Mouse (Mus musculus) intestine, postnatal 0 days (tissue): Measurements from ENCODE around the gene Erlin1. TPM values are rescaled to one million over a fixed set of nuclear protein-coding genes. Genes with fewer than 3 reads are reported as not detected.

ENCODE experiments used
- ATAC-seq: fragments of 200-750 bp; cut with Nextera tagmentation; 2 replicates; pipeline ENCODE4 v1.8.0; 2017; ENCODE audit warnings: mild to moderate bottlenecking, moderate TSS enrichment, moderate library complexity
- H3K27ac ChIP-seq: fragments of 300-500 bp; sonication (generic); 2 replicates; pipeline ENCODE4 v1.5.1; 2014; ENCODE audit warnings: mild to moderate bottlenecking, low read depth, low read length, moderate library complexity
- H3K27me3 ChIP-seq: fragments of 300-500 bp; sonication (generic); replicated peaks from 2 replicates; pipeline ENCODE4 v1.6.1; 2014; ENCODE audit warnings: low read length, mixed read lengths; ENCODE audit not compliant: control insufficient read depth, insufficient read depth
- H3K36me3 ChIP-seq: fragments of 300-500 bp; sonication (generic); 2 replicates; pipeline ENCODE4 v1.6.1; 2014; ENCODE audit warnings: mild to moderate bottlenecking, moderate library complexity; ENCODE audit not compliant: control insufficient read depth, insufficient read depth
- H3K4me1 ChIP-seq: fragments of 300-500 bp; sonication (generic); replicated peaks from 2 replicates; pipeline ENCODE4 v1.6.1; 2014; ENCODE audit warnings: antibody characterized with exemption, low read length, mixed read lengths; ENCODE audit not compliant: control insufficient read depth, insufficient read depth
- H3K4me2 ChIP-seq: fragments of 300-500 bp; sonication (generic); replicated peaks from 2 replicates; pipeline ENCODE4 v1.6.1; 2014; ENCODE audit warnings: low read depth, mild to moderate bottlenecking, moderate library complexity
- H3K4me3 ChIP-seq: fragments of 300-500 bp; sonication (generic); 2 replicates; pipeline ENCODE4 v1.5.1; 2014; ENCODE audit warnings: low read depth, low read length
- H3K9ac ChIP-seq: fragments of 300-500 bp; sonication (generic); 2 replicates; pipeline ENCODE4 v1.6.1; 2014; ENCODE audit warnings: mild to moderate bottlenecking, low read depth, low read length
- H3K9me3 ChIP-seq: fragments of 300-500 bp; sonication (generic); 2 replicates; pipeline ENCODE4 v1.6.1; 2016; ENCODE audit warnings: mixed run types; ENCODE audit not compliant: control insufficient read depth
- CTCF ChIP-seq: sonication (generic); IDR thresholded peaks from 2 replicates; pipeline ENCODE4 v1.5.1; 2016; ENCODE audit warnings: low read depth, mild to moderate bottlenecking, control low read depth, antibody characterized with exemption, moderate library complexity
- WGBS: fragments of 180-500 bp; shearing (Covaris S2); extraction: QIAGEN DNeasy Blood & Tissue Kit; methylation state at CpG from one replicate; pipeline ENCODE4 v1.1.7; 2014; 5-methylcytosine and 5-hydroxymethylcytosine counted together
- polyA plus RNA-seq: library from polyadenylated mRNA; unstranded; fragments of >200 nt; fragmentation: Nextera tagmentation; extraction: Ambion mirVana; gene quantifications from 2 replicates; pipeline ENCODE4 v1.2.1, GENCODE M21; 2015

Erlin1 gene
- polyA plus RNA-seq, 1 experiment from 2014 or later = 21.0 TPM

DNA sequence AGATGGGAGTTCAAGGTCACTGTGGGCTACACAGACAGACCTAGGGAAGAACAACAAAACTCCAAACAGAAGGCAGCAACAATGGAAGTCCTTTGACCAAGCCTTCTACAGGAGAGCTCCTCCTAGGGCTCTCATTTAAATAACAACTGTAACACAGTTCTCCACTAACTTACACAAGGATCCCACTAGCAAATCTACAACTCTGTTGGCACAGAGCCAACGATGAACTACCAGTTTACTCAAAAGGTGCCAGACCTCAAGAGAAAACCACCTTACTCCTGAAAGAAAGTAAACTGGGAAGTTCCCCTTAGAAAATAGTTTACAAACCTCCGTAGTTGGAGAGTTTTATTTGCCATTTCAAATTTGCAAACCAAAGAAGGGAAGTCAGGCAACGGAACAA, 20.3 kb downstream of the Erlin1 start:
- H3K27me3 ChIP-seq = no peaks in the 10 kb centered on the region
- H3K9me3 ChIP-seq = no peaks in the 10 kb centered on the region
- H3K4me1 ChIP-seq = 0 out of 2 replicates have a peak, but pooled peaks cover 2% of the 10 kb centered on the region
- H3K4me3 ChIP-seq = no peak overlapping the region
- peaks cover 22% of the 10 kb centered on the region for H3K36me3 ChIP-seq
- TF ChIP-seq CTCF = peak; percentile 20; the same call in 1 of the 2 replicates
- H3K9ac ChIP-seq = no peak overlapping the region
- H3K27ac ChIP-seq = no peak overlapping the region; the same call in none of the 2 replicates
- no peak overlapping the region for H3K4me2 ChIP-seq
- 32% methylated on average over 3 of the region's 3 CpGs for WGBS
- no peak for ATAC-seq

DNA sequence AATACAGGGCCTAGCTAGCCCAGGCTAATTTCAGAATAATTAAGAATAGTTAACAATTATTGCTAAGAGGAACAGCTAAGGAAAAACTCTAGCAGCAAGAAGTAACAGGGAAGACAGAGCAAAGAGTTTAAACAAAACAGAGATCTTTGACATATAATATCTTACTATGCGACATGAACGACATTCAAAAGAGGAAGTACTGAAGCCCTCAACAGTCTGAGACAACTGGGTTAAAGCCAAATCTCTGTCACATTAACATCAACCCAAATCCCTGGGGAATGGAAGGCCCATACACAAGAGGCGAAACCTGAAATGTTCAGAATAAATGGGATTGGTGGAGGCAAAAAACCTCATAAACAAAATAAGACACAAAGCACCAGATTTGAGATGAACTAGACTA, 23.7 kb downstream of the Erlin1 start:
- 84% methylated on average over 3 of the region's 3 CpGs for WGBS
- ATAC-seq = no peak
- Histone ChIP-seq H3K4me2 (no peak overlapping the region), H3K27me3 (no peaks in the 10 kb centered on the region), H3K9ac (no peak overlapping the region), H3K4me1 (0 out of 2 replicates have a peak, but pooled peaks cover 6% of the 10 kb centered on the region), H3K36me3 (peaks cover 19% of the 10 kb centered on the region), H3K27ac (no peak overlapping the region), H3K9me3 (no peaks in the 10 kb centered on the region), H3K4me3 (no peak overlapping the region)
- TF ChIP-seq CTCF = no peak

DNA sequence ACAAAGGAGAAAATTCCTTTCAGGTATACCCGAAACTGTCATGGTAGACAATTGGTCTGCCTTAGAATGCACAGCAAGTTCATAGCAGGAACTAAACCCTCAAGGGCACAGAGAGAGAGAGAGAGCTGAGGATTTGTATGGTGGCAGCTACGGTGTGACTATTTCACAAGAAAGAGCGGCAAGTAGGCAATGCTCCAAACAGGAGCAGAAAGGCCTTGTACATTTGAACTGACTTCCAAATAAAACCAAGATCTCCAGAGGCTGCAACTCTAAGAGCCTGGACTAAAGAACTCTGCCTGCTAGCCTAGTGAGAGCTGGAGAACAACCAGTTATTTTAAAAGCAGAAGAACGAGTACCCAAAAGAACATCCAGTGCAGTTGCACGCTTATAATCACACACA, 27.5 kb downstream of the Erlin1 start:
- no peak for TF ChIP-seq CTCF
- Histone ChIP-seq H3K9ac (no peak overlapping the region), H3K4me3 (no peak overlapping the region), H3K27me3 (no peaks in the 10 kb centered on the region), H3K36me3 (peaks cover 24% of the 10 kb centered on the region), H3K4me1 (0 out of 2 replicates have a peak, but pooled peaks cover 4% of the 10 kb centered on the region), H3K27ac (no peak overlapping the region), H3K4me2 (no peak overlapping the region), H3K9me3 (no peaks in the 10 kb centered on the region)
- 81% methylated on average over 5 of the region's 5 CpGs for WGBS
- ATAC-seq = no peak

DNA sequence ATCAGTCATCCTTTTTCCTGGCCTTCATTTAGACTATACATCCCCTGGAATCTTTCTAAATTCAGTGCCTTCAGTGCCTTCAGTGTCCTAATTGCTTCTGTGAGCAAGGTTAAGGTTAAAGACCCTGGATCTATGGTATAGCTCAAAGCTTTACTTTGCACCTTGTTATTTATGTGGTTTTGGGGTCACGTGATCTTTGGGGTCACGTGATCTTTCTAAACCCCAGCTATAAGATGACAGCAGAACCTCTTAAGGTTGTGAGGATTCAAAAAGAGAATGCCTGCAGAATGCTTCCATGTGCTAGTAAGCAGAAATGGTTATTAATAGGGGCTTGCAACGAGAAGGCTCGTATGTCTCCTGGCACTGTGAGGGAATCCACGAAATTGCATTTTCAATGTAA, 36.2 kb downstream of the Erlin1 start:
- no peaks in the 10 kb centered on the region for H3K27me3 ChIP-seq
- H3K9me3 ChIP-seq = no peaks in the 10 kb centered on the region
- no peaks in the 10 kb centered on the region for H3K4me1 ChIP-seq
- H3K9ac ChIP-seq = no peak overlapping the region
- no peak for TF ChIP-seq CTCF
- H3K4me2 ChIP-seq = no peak overlapping the region
- ATAC-seq = no peak
- peaks cover 23% of the 10 kb centered on the region for H3K36me3 ChIP-seq
- H3K4me3 ChIP-seq = no peak overlapping the region
- 95% methylated on average over 5 of the region's 5 CpGs for WGBS
- H3K27ac ChIP-seq = no peak overlapping the region

DNA sequence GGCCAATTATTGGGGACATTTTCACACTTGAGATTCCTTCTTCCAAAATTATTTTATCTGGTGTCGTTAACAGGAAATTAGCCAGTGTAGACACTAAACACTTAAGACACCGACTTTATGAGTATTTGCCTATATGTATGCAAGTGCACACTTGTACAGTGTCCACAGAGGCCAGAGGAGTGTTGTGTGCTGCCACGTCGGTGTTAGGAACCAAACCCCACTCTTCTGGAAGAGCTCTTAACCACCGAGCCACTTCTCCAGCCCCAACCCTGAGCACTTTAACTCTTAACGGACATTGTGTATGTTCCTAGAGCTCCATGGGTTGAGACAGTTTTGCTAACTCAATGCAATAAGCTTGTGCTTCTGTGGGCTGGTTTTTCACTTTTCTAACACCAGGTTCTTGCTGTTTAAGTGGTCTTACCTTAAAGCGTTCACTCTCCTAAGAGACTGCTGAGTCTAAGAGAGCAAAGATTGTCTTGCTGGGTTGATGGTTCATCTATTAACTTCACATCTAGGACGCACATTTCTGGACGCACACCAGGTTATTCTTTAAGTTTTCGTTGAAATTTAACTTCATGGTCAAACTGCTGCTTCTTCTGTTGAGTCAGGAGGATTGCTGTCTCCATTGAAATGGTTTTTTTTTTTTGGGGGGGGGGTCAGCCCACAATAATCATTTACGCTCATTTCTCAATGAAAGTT, 37.4 kb downstream of the Erlin1 start:
- peak overlapping the region; percentile 60 for H3K27ac ChIP-seq
- ATAC-seq = no peak
- H3K9ac ChIP-seq = no peak overlapping the region

DNA sequence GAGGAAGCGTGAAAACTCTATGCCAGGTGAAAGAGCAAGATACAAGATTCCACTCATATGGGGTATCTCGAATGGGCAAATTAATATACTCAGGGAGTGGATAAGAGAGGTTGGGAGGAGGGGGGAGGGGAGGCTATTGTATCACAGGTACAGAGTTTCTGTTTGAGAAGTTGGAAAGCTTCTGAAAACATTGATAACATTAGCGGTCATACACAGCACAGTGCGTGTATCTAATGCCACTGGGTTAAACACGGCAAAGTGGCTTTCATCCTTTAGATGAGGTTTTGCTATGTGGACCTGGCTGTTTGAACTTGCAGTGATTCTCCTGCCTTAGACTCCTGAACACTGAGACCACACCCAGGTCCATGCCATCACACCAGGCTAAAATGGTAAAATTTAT, 39.6 kb downstream of the Erlin1 start:
- ATAC-seq = no peak
- no peaks in the 10 kb centered on the region for H3K9me3 ChIP-seq
- no peaks in the 10 kb centered on the region for H3K4me1 ChIP-seq
- H3K36me3 ChIP-seq = no peaks in the 10 kb centered on the region; the same call in 1 of the 2 replicates
- no peaks in the 10 kb centered on the region for H3K27me3 ChIP-seq
- TF ChIP-seq CTCF = no peak
- WGBS = 64% methylated on average over 5 of the region's 5 CpGs
- H3K27ac ChIP-seq = no peak overlapping the region
- no peak overlapping the region for H3K9ac ChIP-seq
- no peak overlapping the region for H3K4me3 ChIP-seq
- H3K4me2 ChIP-seq = no peak overlapping the region

More for the DNA sequence above, 37.4 kb downstream of the Erlin1 start:
- Histone ChIP-seq H3K4me2 (no peak overlapping the region), H3K4me3 (no peak overlapping the region), H3K27me3 (no peaks in the 10 kb centered on the region), H3K36me3 (peaks cover 15% of the 10 kb centered on the region), H3K9me3 (no peaks in the 10 kb centered on the region), H3K4me1 (no peaks in the 10 kb centered on the region)
- 70% methylated on average over 11 of the region's 11 CpGs for WGBS
- TF ChIP-seq CTCF = no peak

DNA sequence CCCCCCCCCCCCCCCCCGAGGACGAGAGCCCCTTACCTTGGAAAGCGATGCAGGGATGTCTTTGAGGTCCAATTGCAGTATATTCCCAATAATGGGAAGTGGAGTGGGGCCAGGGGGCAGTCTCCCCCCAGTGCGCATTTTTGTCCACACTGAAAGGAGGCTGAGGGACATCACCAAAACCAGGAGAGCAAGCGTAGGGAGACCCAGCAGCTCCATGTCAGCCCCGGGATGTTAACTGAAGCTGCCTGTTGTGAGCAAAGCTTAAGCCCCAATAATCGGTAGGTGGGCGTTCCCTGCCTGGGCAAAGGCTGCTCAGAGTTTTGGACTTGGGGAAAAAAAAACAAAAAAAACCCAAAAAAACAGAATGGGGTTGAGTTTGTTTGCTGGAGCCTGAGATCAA, 40.6 kb downstream of the Erlin1 start, which contains the start of gene Cyp2c23:
Gene Cyp2c23 (minus strand): TSS at position 237 of the 400 bp plus-strand sequence.
- 83% methylated on average over 6 of the region's 8 CpGs for WGBS
- TF ChIP-seq CTCF = no peak
- no peak within 1 kb of the TSS for H3K27ac ChIP-seq

More for the DNA sequence above, 40.6 kb downstream of the Erlin1 start, which contains the start of gene Cyp2c23:
- Histone ChIP-seq H3K4me3 (no peak within 1 kb of the TSS), H3K4me1 (no peaks in the 10 kb centered on the region), H3K9me3 (no peaks in the 10 kb centered on the region), H3K27me3 (no peaks in the 10 kb centered on the region), H3K36me3 (no peaks in the 10 kb centered on the region; the same call in 1 of the 2 replicates), H3K9ac (no peak within 1 kb of the TSS), H3K4me2 (no peak within 1 kb of the TSS)
- ATAC-seq = no peak
